Mouse (Mus musculus): ENCODE measurements around the gene Frmpd2. TPM values are rescaled to one million over a fixed set of nuclear protein-coding genes. Genes with fewer than 3 reads are reported as not detected.

The Frmpd2 gene
- total and polyA plus RNA-seq, 3 experiments = 0.11 TPM; not detected in 2

DNA sequence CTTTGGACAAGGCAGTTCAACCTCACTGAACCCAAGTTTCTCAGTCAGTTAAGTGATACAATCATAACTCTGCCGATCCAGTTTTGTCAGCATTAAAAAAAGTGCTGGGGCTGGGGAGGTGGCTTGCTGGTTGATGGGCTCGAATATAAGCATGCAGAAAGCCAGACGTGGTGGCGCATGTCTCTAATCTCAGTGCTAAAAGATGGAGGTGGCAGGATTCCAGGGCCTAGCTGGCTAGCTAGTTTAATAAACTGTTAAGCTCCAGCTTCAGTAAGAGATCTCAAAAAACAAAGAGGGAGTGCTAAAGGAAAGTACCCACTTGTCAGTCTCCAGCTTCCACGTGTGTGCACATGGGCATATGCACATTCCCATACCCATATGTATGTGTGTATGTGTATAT, 25.9 kb downstream of the Frmpd2 start:
- TF ChIP-seq TAL1 (conservative IDR thresholded peaks at IDR 0.05; ENCODE audit: low read depth, low read length) = no peak
- no peak for TF ChIP-seq GATA1 (IDR thresholded peaks at IDR 0.05; ENCODE audit: borderline replicate concordance, low read length)
- TF ChIP-seq CTCF (IDR thresholded peaks at IDR 0.05; ENCODE audit: low read depth, low read length) = no peak
- no peak for TF ChIP-seq GATA2 (IDR thresholded peaks at IDR 0.05; ENCODE audit: borderline replicate concordance, low read depth, low read length)
- TF ChIP-seq POLR2AphosphoS5 (IDR thresholded peaks at IDR 0.05; ENCODE audit: insufficient replicate concordance, low read depth, low read length) = no peak
- Histone ChIP-seq H3K27me3 (ENCODE audit: insufficient read depth, low read length) (no peaks in the 10 kb centered on the region), H3K9me3 (replicated peaks) (peaks cover 18% of the 10 kb centered on the region), H3K4me3 (ENCODE audit: low read depth, low read length) (no peak overlapping the region), H3K36me3 (replicated peaks) (no peaks in the 10 kb centered on the region), H3K4me1 (ENCODE audit: insufficient read depth, low read depth, low read length) (no peaks in the 10 kb centered on the region)
- no peak for ATAC-seq (ENCODE audit: extremely low read depth, insufficient number of reproducible peaks, low FRiP score, poor library complexity, severe bottlenecking)
- no peak for DNase-seq (ENCODE audit: low spot score)

DNA sequence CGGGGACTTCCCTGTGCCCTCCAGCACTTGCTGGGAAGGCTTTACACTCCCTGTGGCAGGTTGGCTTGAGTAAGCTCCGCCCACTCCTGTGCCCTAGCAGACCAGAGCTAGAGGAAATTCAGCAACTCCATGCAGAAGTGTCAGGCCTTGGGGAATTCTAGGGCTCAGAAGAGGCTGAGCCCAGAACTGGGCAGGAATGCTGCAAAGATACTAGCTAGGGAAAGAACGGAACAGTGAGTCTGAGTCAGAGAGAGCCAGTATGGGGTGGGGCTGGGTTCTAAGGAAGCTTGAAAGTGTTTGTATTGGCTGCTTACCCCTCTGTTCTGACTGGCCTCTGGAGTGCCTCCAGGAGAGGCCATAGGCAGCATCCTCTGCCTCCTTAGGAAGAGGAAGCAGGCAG, 27.4 kb downstream of the Frmpd2 start:
- DNase-seq (ENCODE audit: low spot score) = no peak
- Histone ChIP-seq H3K4me3 (ENCODE audit: low read depth, low read length) (no peak overlapping the region), H3K36me3 (replicated peaks) (no peaks in the 10 kb centered on the region), H3K27me3 (ENCODE audit: insufficient read depth, low read length) (no peaks in the 10 kb centered on the region), H3K4me1 (ENCODE audit: insufficient read depth, low read depth, low read length) (no peaks in the 10 kb centered on the region), H3K9me3 (replicated peaks) (peaks cover 22% of the 10 kb centered on the region)
- ATAC-seq (ENCODE audit: extremely low read depth, insufficient number of reproducible peaks, low FRiP score, poor library complexity, severe bottlenecking) = no peak
- TF ChIP-seq GATA1 (IDR thresholded peaks at IDR 0.05; ENCODE audit: borderline replicate concordance, low read length) (no peak), TAL1 (conservative IDR thresholded peaks at IDR 0.05; ENCODE audit: low read depth, low read length) (no peak), GATA2 (IDR thresholded peaks at IDR 0.05; ENCODE audit: borderline replicate concordance, low read depth, low read length) (no peak), CTCF (IDR thresholded peaks at IDR 0.05; ENCODE audit: low read depth, low read length) (no peak), POLR2AphosphoS5 (IDR thresholded peaks at IDR 0.05; ENCODE audit: insufficient replicate concordance, low read depth, low read length) (no peak)

DNA sequence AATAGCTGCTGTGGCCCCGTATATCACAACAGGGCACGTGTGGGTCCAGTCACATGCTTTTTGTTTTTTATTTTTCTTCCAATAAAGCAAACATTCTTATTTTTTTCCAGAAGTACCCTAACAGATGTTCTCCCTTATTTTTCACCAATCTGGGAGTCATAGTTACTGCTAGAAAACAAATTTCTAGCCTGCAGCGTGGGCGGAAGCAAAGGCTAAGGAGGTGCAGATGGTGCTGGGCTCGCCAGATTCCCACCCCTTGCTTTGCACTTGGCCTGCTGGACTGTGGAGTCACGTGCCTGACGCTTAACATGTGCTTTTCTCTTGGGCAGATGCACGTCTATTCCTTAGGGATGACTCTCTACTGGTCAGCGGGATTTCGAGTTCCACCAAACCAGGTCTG, 29.1 kb downstream of the Frmpd2 start:
- no peaks in the 10 kb centered on the region for H3K27me3 ChIP-seq (ENCODE audit: insufficient read depth, low read length)
- TF ChIP-seq GATA2 (IDR thresholded peaks at IDR 0.05; ENCODE audit: borderline replicate concordance, low read depth, low read length) (no peak), POLR2AphosphoS5 (IDR thresholded peaks at IDR 0.05; ENCODE audit: insufficient replicate concordance, low read depth, low read length) (no peak), CTCF (IDR thresholded peaks at IDR 0.05; ENCODE audit: low read depth, low read length) (no peak), GATA1 (IDR thresholded peaks at IDR 0.05; ENCODE audit: borderline replicate concordance, low read length) (no peak), TAL1 (conservative IDR thresholded peaks at IDR 0.05; ENCODE audit: low read depth, low read length) (no peak)

GRCm38 (mm10) chr14:33503311-33503710, 31.8 kb downstream of the Frmpd2 start:
- no peaks in the 10 kb centered on the region for H3K4me1 ChIP-seq (ENCODE audit: insufficient read depth, low read depth, low read length)
- ATAC-seq (ENCODE audit: extremely low read depth, insufficient number of reproducible peaks, low FRiP score, poor library complexity, severe bottlenecking) (no peak), DNase-seq (ENCODE audit: low spot score) (no peak)
- no peak for TF ChIP-seq CTCF (IDR thresholded peaks at IDR 0.05; ENCODE audit: low read depth, low read length)
- no peak for TF ChIP-seq POLR2AphosphoS5 (IDR thresholded peaks at IDR 0.05; ENCODE audit: insufficient replicate concordance, low read depth, low read length)
- TF ChIP-seq GATA1 (IDR thresholded peaks at IDR 0.05; ENCODE audit: borderline replicate concordance, low read length) = no peak
- no peak for TF ChIP-seq GATA2 (IDR thresholded peaks at IDR 0.05; ENCODE audit: borderline replicate concordance, low read depth, low read length)
- TF ChIP-seq TAL1 (conservative IDR thresholded peaks at IDR 0.05; ENCODE audit: low read depth, low read length) = no peak
- no peak overlapping the region for H3K4me3 ChIP-seq (ENCODE audit: low read depth, low read length)
- H3K27me3 ChIP-seq (ENCODE audit: insufficient read depth, low read length) = no peaks in the 10 kb centered on the region
- H3K9me3 ChIP-seq (replicated peaks) = peaks cover 40% of the 10 kb centered on the region
- no peaks in the 10 kb centered on the region for H3K36me3 ChIP-seq (replicated peaks)

More for the DNA sequence above, 29.1 kb downstream of the Frmpd2 start:
- Histone ChIP-seq H3K36me3 (replicated peaks) (no peaks in the 10 kb centered on the region), H3K9me3 (replicated peaks) (peaks cover 24% of the 10 kb centered on the region), H3K4me3 (ENCODE audit: low read depth, low read length) (no peak overlapping the region), H3K4me1 (ENCODE audit: insufficient read depth, low read depth, low read length) (no peaks in the 10 kb centered on the region)
- DNase-seq (ENCODE audit: low spot score) (no peak), ATAC-seq (ENCODE audit: extremely low read depth, insufficient number of reproducible peaks, low FRiP score, poor library complexity, severe bottlenecking) (no peak)

DNA sequence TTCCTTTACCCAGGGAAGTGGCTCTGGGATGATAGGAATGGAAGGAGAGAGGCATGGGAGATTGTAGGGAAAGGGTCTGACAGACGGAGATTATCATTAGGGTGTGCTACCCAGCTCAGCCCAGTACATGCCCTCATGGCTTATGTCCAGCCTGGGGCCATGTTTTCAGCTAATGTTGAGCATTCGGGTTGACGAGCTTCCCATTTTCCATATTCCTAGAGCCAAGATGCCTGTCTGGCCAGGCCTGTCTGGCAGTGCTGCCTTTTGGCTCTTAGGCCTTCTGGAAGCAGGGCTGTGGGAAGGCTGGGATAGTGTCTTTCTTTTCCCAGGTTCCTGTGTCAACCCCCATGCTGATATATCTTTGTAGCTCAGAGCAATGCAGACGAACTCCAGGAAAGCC, 35.2 kb downstream of the Frmpd2 start:
- Histone ChIP-seq H3K36me3 (replicated peaks) (no peaks in the 10 kb centered on the region), H3K4me1 (ENCODE audit: insufficient read depth, low read depth, low read length) (no peaks in the 10 kb centered on the region), H3K27me3 (ENCODE audit: insufficient read depth, low read length) (no peaks in the 10 kb centered on the region), H3K9me3 (replicated peaks) (peaks cover 39% of the 10 kb centered on the region), H3K4me3 (ENCODE audit: low read depth, low read length) (no peak overlapping the region)
- no peak for TF ChIP-seq GATA2 (IDR thresholded peaks at IDR 0.05; ENCODE audit: borderline replicate concordance, low read depth, low read length)
- no peak for TF ChIP-seq CTCF (IDR thresholded peaks at IDR 0.05; ENCODE audit: low read depth, low read length)
- TF ChIP-seq GATA1 (IDR thresholded peaks at IDR 0.05; ENCODE audit: borderline replicate concordance, low read length) = no peak
- no peak for TF ChIP-seq POLR2AphosphoS5 (IDR thresholded peaks at IDR 0.05; ENCODE audit: insufficient replicate concordance, low read depth, low read length)
- no peak for TF ChIP-seq TAL1 (conservative IDR thresholded peaks at IDR 0.05; ENCODE audit: low read depth, low read length)
- DNase-seq (ENCODE audit: low spot score) = no peak
- ATAC-seq (ENCODE audit: extremely low read depth, insufficient number of reproducible peaks, low FRiP score, poor library complexity, severe bottlenecking) = no peak

- Histone ChIP-seq H3K9me3 (replicated peaks) (peaks cover 35% of the 10 kb centered on the region), H3K36me3 (replicated peaks) (no peaks in the 10 kb centered on the region), H3K27me3 (ENCODE audit: insufficient read depth, low read length) (no peaks in the 10 kb centered on the region), H3K4me1 (ENCODE audit: insufficient read depth, low read depth, low read length) (no peaks in the 10 kb centered on the region), H3K4me3 (ENCODE audit: low read depth, low read length) (no peak overlapping the region)
- DNase-seq (ENCODE audit: low spot score) = no peak
- TF ChIP-seq TAL1 (conservative IDR thresholded peaks at IDR 0.05; ENCODE audit: low read depth, low read length) (no peak), GATA2 (IDR thresholded peaks at IDR 0.05; ENCODE audit: borderline replicate concordance, low read depth, low read length) (no peak), POLR2AphosphoS5 (IDR thresholded peaks at IDR 0.05; ENCODE audit: insufficient replicate concordance, low read depth, low read length) (no peak), GATA1 (IDR thresholded peaks at IDR 0.05; ENCODE audit: borderline replicate concordance, low read length) (no peak), CTCF (IDR thresholded peaks at IDR 0.05; ENCODE audit: low read depth, low read length) (no peak)
- ATAC-seq (ENCODE audit: extremely low read depth, insufficient number of reproducible peaks, low FRiP score, poor library complexity, severe bottlenecking) = no peak
These were observed 37.2 kb downstream of the Frmpd2 start for GRCm38 (mm10) chr14:33508660-33509059.
